Mouse (Mus musculus): Measurements from ENCODE around the gene Rcor1. TPM values are rescaled to one million over a fixed set of nuclear protein-coding genes. Genes with fewer than 3 reads are reported as not detected.
A peak's percentile ranks its signal among the peaks of the same experiment; 100 is the strongest.

Gene Rcor1
- total RNA-seq, 2 experiments from 2014 or later: 27.1 to 27.2 TPM

GRCm38 (mm10) chr12:111124601-111125260 lies 85.6 kb downstream of the Rcor1 start:
- no peak for DNase-seq (ENCODE audit: low spot score in 2 of 2)

- no peak for DNase-seq (ENCODE audit: low spot score in 2 of 2)
These were observed 86.5 kb downstream of the Rcor1 start for GRCm38 (mm10) chr12:111125666-111126065.

GRCm38 (mm10) chr12:111134169-111134568 lies 95.0 kb downstream of the Rcor1 start:
- no peak for DNase-seq (ENCODE audit: low spot score in 2 of 2)

- peak in 1 of 2 experiments; percentile 22 for DNase-seq (ENCODE audit: low spot score in 2 of 2)
These were observed 95.9 kb downstream of the Rcor1 start for GRCm38 (mm10) chr12:111134791-111135733.

GRCm38 (mm10) chr12:111135953-111136352 lies 96.8 kb downstream of the Rcor1 start:
- DNase-seq (ENCODE audit: low spot score in 2 of 2): no peak

GRCm38 (mm10) chr12:111137079-111137478 lies 97.9 kb downstream of the Rcor1 start:
- no peak for DNase-seq (ENCODE audit: low spot score in 2 of 2)

GRCm38 (mm10) chr12:111143005-111143508 lies 103.9 kb downstream of the Rcor1 start:
- DNase-seq (ENCODE audit: low spot score in 2 of 2): no peak

- DNase-seq (ENCODE audit: low spot score in 2 of 2): peak in 1 of 2 experiments; percentile 46
These were observed 104.4 kb downstream of the Rcor1 start for GRCm38 (mm10) chr12:111143509-111144063.

GRCm38 (mm10) chr12:111144598-111144997 lies 105.4 kb downstream of the Rcor1 start:
- no peak for DNase-seq (ENCODE audit: low spot score in 2 of 2)

GRCm38 (mm10) chr12:111145269-111145668 lies 106.1 kb downstream of the Rcor1 start:
- DNase-seq (ENCODE audit: low spot score in 2 of 2): no peak

GRCm38 (mm10) chr12:111149495-111150235 lies 110.5 kb downstream of the Rcor1 start:
- no peak for DNase-seq (ENCODE audit: low spot score in 2 of 2)

- no peak for DNase-seq (ENCODE audit: low spot score in 2 of 2)
These were observed 111.1 kb downstream of the Rcor1 start for GRCm38 (mm10) chr12:111150236-111150596.

- DNase-seq (ENCODE audit: low spot score in 2 of 2): no peak
These were observed 112.4 kb downstream of the Rcor1 start for GRCm38 (mm10) chr12:111151422-111152156.

GRCm38 (mm10) chr12:111152579-111152978 lies 113.4 kb downstream of the Rcor1 start:
- DNase-seq (ENCODE audit: low spot score in 2 of 2): no peak

- no peak for DNase-seq (ENCODE audit: low spot score in 2 of 2)
These were observed 114.0 kb downstream of the Rcor1 start for GRCm38 (mm10) chr12:111152981-111153710.

GRCm38 (mm10) chr12:111153946-111154345 lies 114.8 kb downstream of the Rcor1 start:
- no peak for DNase-seq (ENCODE audit: low spot score in 2 of 2)

- DNase-seq (ENCODE audit: low spot score in 2 of 2): no peak
These were observed 115.5 kb downstream of the Rcor1 start for GRCm38 (mm10) chr12:111154641-111155040.

- no peak for DNase-seq (ENCODE audit: low spot score in 2 of 2)
These were observed 116.6 kb downstream of the Rcor1 start for GRCm38 (mm10) chr12:111155756-111156155.

- no peak for DNase-seq (ENCODE audit: low spot score in 2 of 2)
These were observed 120.7 kb downstream of the Rcor1 start for GRCm38 (mm10) chr12:111159659-111160428.
